8 mouse cellular contexts compared by ENCODE assay signal in genomic region chr13:23430734-23431133, GRCm38 (mm10). TPM values are rescaled to one million over a fixed set of nuclear protein-coding genes. Genes with fewer than 3 reads are reported as not detected.
A peak's percentile ranks its signal among the peaks of the same experiment; 100 is the strongest.
DNase-seq lines count a peak whose midpoint lies in the region; ATAC-seq and TF ChIP-seq lines count a peak whose summit lies in the region.

No protein-coding gene starts in this region.

- no peak for TF ChIP-seq EP300 in ES-Bruce4 (IDR thresholded peaks at IDR 0.05; ENCODE audit: insufficient read depth, low read depth, low read length)

- H3K9ac ChIP-seq in ES-Bruce4 (ENCODE audit: low read depth, poor library complexity, severe bottlenecking): peak overlapping the region; percentile 57
- peak overlapping the region; percentile 70 for H3K9ac ChIP-seq in forebrain, embryonic 13.5 days
- H3K9ac ChIP-seq in neural tube, embryonic 14.5 days (replicated peaks; ENCODE audit: low read depth, low read length): peak overlapping the region; percentile 37; the same call in 1 of the 2 replicates

- ATAC-seq in cerebellum, adult (ENCODE audit: insufficient number of reproducible peaks, low FRiP score, low TSS enrichment): peak; percentile 80
- peak; percentile 63 for ATAC-seq in forebrain, embryonic 13.5 days
- ATAC-seq in neural tube, embryonic 14.5 days (ENCODE audit: low read depth): peak; percentile 69

- peak overlapping the region; percentile 88 for H3K4me3 ChIP-seq in ES-Bruce4 (ENCODE audit: low read depth, low read length)
- H3K4me3 ChIP-seq in forebrain, embryonic 13.5 days: peak overlapping the region; percentile 53
- H3K4me3 ChIP-seq in neural tube, embryonic 14.5 days (ENCODE audit: low read depth, low read length): peak overlapping the region; percentile 45
- H3K4me3 ChIP-seq in thymus, adult 2 months (ENCODE audit: control insufficient read depth, insufficient read depth, low read length): peak overlapping the region; percentile 74

- peak; percentile 34 for TF ChIP-seq CTCF in ES-Bruce4 (IDR thresholded peaks at IDR 0.05; ENCODE audit: low read depth, low read length)
- TF ChIP-seq CTCF in thymus, adult 2 months (IDR thresholded peaks at IDR 0.05; ENCODE audit: borderline replicate concordance, control insufficient read depth, extremely low read depth, insufficient read depth, low read length, poor library complexity): no peak

- H3K36me3 ChIP-seq in ES-Bruce4 (ENCODE audit: control insufficient read depth, insufficient read depth, low read length, poor library complexity, severe bottlenecking): no peaks in the 10 kb centered on the region
- no peaks in the 10 kb centered on the region for H3K36me3 ChIP-seq in forebrain, embryonic 13.5 days (ENCODE audit: poor library complexity, severe bottlenecking)
- H3K36me3 ChIP-seq in neural tube, embryonic 14.5 days (ENCODE audit: control insufficient read depth, insufficient read depth, low read length): no peaks in the 10 kb centered on the region
- H3K36me3 ChIP-seq in thymus, adult 2 months (ENCODE audit: control insufficient read depth, insufficient read depth, low read length): no peaks in the 10 kb centered on the region

- TF ChIP-seq POLR2A in ES-Bruce4 (IDR thresholded peaks at IDR 0.05; ENCODE audit: insufficient read depth, low read length): peak; percentile 29
- TF ChIP-seq POLR2A in thymus, adult 2 months (IDR thresholded peaks at IDR 0.05; ENCODE audit: control insufficient read depth, extremely low read depth, insufficient read depth, low read length, poor library complexity): no peak

- under 1% methylated on average over 17 of the region's 17 CpGs for WGBS in forebrain, embryonic 13.5 days
- under 1% methylated on average over 17 of the region's 17 CpGs for WGBS in neural tube, embryonic 14.5 days
- under 1% methylated on average over 17 of the region's 17 CpGs for WGBS in thymus, adult 2 months

- H3K9me3 ChIP-seq in ES-Bruce4 (replicated peaks; ENCODE audit: control insufficient read depth, insufficient read depth, low read length, poor library complexity, severe bottlenecking): no peaks in the 10 kb centered on the region
- no peaks in the 10 kb centered on the region for H3K9me3 ChIP-seq in forebrain, embryonic 13.5 days (replicated peaks)
- no peaks in the 10 kb centered on the region for H3K9me3 ChIP-seq in neural tube, embryonic 14.5 days (ENCODE audit: control insufficient read depth, low read length)

- H3K27me3 ChIP-seq in ES-Bruce4 (ENCODE audit: control insufficient read depth, insufficient read depth, low read length, poor library complexity, severe bottlenecking): no peaks in the 10 kb centered on the region
- 0 out of 2 replicates have a peak, but pooled peaks cover 3% of the 10 kb centered on the region for H3K27me3 ChIP-seq in forebrain, embryonic 13.5 days
- H3K27me3 ChIP-seq in neural tube, embryonic 14.5 days (ENCODE audit: control insufficient read depth, insufficient read depth, low read length): no peaks in the 10 kb centered on the region
- H3K27me3 ChIP-seq in thymus, adult 2 months (ENCODE audit: control insufficient read depth, insufficient read depth, low read length): no peaks in the 10 kb centered on the region

- peak; percentile 89 to 91 for DNase-seq in heart, postnatal 10 days
- peak; percentile 81 to 87 for DNase-seq in kidney, postnatal 4 days
- peak; percentile 83 to 86 for DNase-seq in lung, adult 18-20 months
- DNase-seq in thymus, adult 2 months: peak; percentile 71

- intact Hi-C loops in heart, postnatal 10 days (cut with DNase I): loop anchor here (1.0 to 5.0 kb wide), 3 partner anchors 89 to 1718 kb away; partner anchors contain the start of gene Hist1h1c

- peak overlapping the region; percentile 62 for H3K4me2 ChIP-seq in forebrain, embryonic 13.5 days
- peak overlapping the region; percentile 63 for H3K4me2 ChIP-seq in neural tube, embryonic 14.5 days (ENCODE audit: low read depth, low read length)

- H3K4me1 ChIP-seq in ES-Bruce4 (ENCODE audit: control insufficient read depth, insufficient read depth, low read length): no peaks in the 10 kb centered on the region
- peaks cover 32% of the 10 kb centered on the region for H3K4me1 ChIP-seq in forebrain, embryonic 13.5 days
- H3K4me1 ChIP-seq in neural tube, embryonic 14.5 days (ENCODE audit: control insufficient read depth, insufficient read depth, low read length): 0 out of 2 replicates have a peak, but pooled peaks cover 3% of the 10 kb centered on the region
- H3K4me1 ChIP-seq in thymus, adult 2 months (replicated peaks; ENCODE audit: control insufficient read depth, insufficient read depth, low read length): peaks cover 8% of the 10 kb centered on the region

- H3K27ac ChIP-seq in ES-Bruce4 (ENCODE audit: insufficient read depth, low read length): peak overlapping the region; percentile 79
- peak overlapping the region; percentile 92 for H3K27ac ChIP-seq in forebrain, embryonic 13.5 days
- H3K27ac ChIP-seq in neural tube, embryonic 14.5 days (ENCODE audit: low read depth, low read length): peak overlapping the region; percentile 80
- peak overlapping the region; percentile 13; the same call in 1 of the 2 replicates for H3K27ac ChIP-seq in thymus, adult 2 months (ENCODE audit: control insufficient read depth, insufficient read depth, low read length)

RNA-seq across cellular contexts. Expression of gene Abt1, which starts 7.1 kb away (rescaled TPM):
- polyA plus RNA-seq in ES-Bruce4 (2011; ENCODE audit: insufficient read depth, insufficient read length, low read depth, missing spikeins): 10.0 and 10.3 TPM in 2 replicates
- 12.4 and 13.4 TPM in 2 replicates for polyA plus RNA-seq in forebrain, embryonic 13.5 days (2015; fragmentation: Nextera tagmentation; extraction: Ambion mirVana)
- total RNA-seq in heart, postnatal 10 days (2021): 1 to 10 TPM; 5.3 to 5.6 TPM
- polyA plus RNA-seq in neural tube, embryonic 14.5 days (2014; fragmentation: Nextera tagmentation; extraction: Ambion mirVana): 8.8 and 9.5 TPM in 2 replicates
- polyA plus RNA-seq in thymus, adult 2 months (2012; rRNA removed): 4.2 and 4.5 TPM in 2 replicates

RNA-seq across cellular contexts. Expression of gene Btn1a1, which starts 35.0 kb away (rescaled TPM):
- polyA plus RNA-seq in ES-Bruce4 (2011; ENCODE audit: insufficient read depth, insufficient read length, low read depth, missing spikeins): 0.40 and 0.46 TPM in 2 replicates
- not detected in 2 replicates for polyA plus RNA-seq in forebrain, embryonic 13.5 days (2015; fragmentation: Nextera tagmentation; extraction: Ambion mirVana)
- not detected for total RNA-seq in heart, postnatal 10 days (2021)
- polyA plus RNA-seq in neural tube, embryonic 14.5 days (2014; fragmentation: Nextera tagmentation; extraction: Ambion mirVana): 0.17 TPM in 1 of 2 replicates, not detected in the other
- 0.05 and 0.15 TPM in 2 replicates for polyA plus RNA-seq in thymus, adult 2 months (2012; rRNA removed)

RNA-seq across cellular contexts. Expression of gene Btn2a2, which starts 57.9 kb away (rescaled TPM):
- 0.91 and 1.9 TPM in 2 replicates for polyA plus RNA-seq in ES-Bruce4 (2011; ENCODE audit: insufficient read depth, insufficient read length, low read depth, missing spikeins)
- 0.08 and 0.21 TPM in 2 replicates for polyA plus RNA-seq in forebrain, embryonic 13.5 days (2015; fragmentation: Nextera tagmentation; extraction: Ambion mirVana)
- total RNA-seq in heart, postnatal 10 days (2021): not detected
- polyA plus RNA-seq in neural tube, embryonic 14.5 days (2014; fragmentation: Nextera tagmentation; extraction: Ambion mirVana): not detected in 2 replicates
- polyA plus RNA-seq in thymus, adult 2 months (2012; rRNA removed): 0.23 and 0.27 TPM in 2 replicates

Comparison
In these comparisons a context has a peak if more than half of its experiments do, and no peak if none do; other contexts are left out.
1. Peak in every context shown above with its lines: DNase-seq, ATAC-seq, H3K4me3 ChIP-seq and H3K27ac ChIP-seq.
2. H3K27ac ChIP-seq: peak in every context shown above with its lines; median percentile 92 in forebrain, embryonic 13.5 days; 80 in neural tube, embryonic 14.5 days; 79 in ES-Bruce4; 13 in thymus, adult 2 months.